Mouse (Mus musculus): Measurements from ENCODE around the gene Slc24a4.
"Not testable (repeated sequence)": the region's sequence is repeated elsewhere in the genome, so short reads cannot be mapped to it uniquely, and the experiment has no call there.

Gene Slc24a4

DNA sequence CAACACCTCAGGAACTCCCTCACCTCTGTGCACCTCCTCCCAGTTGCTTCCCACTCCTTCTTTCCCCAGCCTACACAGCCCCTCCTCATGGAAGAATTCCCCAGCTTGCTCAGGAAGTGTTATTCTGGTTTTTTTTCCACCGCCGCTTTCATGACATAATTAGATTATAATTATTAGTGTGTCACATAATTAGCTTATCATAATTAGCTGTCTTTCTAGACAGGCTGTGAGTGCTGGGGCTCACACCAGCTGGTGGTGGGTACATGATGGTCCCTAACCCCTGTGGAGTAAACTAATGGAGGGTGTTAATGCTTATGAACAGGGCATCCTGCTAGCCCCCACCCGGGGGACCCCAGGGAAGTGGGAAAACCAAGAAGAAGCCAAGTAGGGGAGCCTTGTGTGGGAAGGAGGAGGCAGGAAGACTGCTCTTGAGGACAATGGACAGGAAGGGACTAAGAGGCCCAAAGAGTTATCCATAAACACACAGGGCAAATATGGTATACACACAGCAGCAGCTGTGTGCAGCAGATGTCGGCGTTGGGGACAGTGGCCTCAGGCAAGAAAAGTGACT, 38.2 kb downstream of the Slc24a4 start:
- no peak for DNase-seq

GRCm38 (mm10) chr12:102167302-102167701, 38.8 kb downstream of the Slc24a4 start:
- DNase-seq: no peak

GRCm38 (mm10) chr12:102172746-102173145, 44.2 kb downstream of the Slc24a4 start:
- no peak for DNase-seq

DNA sequence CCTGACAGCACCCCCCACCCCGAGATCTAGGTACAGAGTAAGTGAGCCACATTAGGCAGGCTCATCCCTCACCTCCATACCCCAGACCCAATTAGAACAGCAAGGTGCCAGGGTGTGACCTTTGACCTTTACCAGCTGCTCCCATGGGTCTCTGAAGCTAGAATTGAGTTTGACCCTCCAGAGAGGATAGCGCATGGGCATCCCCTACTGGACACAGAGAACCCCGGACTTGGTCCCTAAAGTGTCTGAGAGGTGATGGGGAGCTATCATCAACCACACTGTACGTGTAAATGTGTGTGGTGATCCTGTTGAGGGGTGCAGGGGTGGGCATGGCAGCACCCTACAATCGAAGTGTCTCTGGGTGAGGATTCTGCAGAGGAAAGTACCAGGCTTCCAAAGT, 44.8 kb downstream of the Slc24a4 start:
- no peak for DNase-seq

- DNase-seq: no peak
Measured at GRCm38 (mm10) chr12:102180371-102181074, 52.0 kb downstream of the Slc24a4 start.

- DNase-seq: peak; percentile 89 to 93
Measured at GRCm38 (mm10) chr12:102181799-102182357, 53.3 kb downstream of the Slc24a4 start.

- peak; percentile 57 to 71 for DNase-seq
Measured at GRCm38 (mm10) chr12:102182621-102183020, 54.1 kb downstream of the Slc24a4 start.

DNA sequence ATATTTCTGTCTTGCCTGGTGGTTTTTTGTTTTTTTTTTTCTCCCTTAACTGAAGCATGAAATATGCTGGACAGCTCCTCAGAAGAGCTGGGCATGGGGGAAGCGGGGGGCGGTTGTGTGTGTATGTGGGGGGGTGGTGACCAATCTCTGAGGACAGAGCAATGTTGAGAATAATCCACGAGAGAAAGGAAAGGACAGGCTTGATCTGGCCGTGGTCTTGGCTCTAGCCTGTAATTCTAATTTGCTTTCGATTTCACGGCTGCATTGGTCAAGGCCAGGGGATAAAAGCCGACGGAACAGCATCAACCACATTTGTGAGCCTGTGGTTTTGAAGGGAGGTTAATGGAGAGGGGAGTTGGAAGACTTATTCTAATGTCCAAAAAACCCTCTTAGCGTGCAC, 54.7 kb downstream of the Slc24a4 start:
- DNase-seq: peak; percentile 74 to 75

GRCm38 (mm10) chr12:102190820-102191219, 62.3 kb downstream of the Slc24a4 start:
- peak; percentile 47 to 62 for DNase-seq

DNA sequence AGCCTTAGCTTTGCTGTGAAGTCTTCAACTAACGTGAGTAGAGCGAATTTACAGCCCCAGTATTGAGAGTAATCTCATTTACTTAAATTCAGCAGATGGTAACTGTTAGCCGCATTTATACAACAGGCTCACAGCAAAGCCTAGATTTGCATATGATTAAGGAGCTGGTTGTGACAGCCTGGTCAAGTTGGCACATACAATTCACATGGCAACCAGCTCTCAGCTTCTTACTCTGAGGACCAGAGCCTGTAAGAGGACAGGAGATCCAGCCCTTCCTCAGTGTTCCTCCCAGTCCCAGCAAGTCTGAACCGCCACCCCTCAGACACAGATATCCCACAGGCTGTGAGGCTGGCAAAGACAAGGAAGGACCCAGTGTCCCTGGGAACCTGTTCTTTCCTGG, 73.0 kb downstream of the Slc24a4 start:
- DNase-seq: peak; percentile 58 to 59

GRCm38 (mm10) chr12:102202901-102203300, 74.4 kb downstream of the Slc24a4 start:
- peak; percentile 56 to 73 for DNase-seq

DNA sequence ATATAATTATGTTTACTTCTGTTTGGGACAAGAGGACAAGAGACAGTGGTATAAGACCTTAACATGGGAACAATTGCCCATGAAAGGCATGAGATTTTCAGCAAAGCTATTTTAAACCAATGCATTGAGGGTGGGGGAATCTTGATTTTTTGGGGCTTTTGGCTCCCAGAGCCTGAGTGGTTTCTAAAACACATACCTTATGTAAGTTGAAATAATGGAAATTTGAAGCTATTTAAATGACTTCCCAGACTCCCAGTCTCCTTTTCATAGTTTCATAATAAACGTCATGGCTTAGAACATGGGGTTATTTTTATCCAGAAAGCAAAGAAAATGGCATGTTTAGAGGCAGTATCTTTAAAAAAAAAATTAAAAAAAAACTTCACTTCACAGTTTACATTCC, 77.9 kb downstream of the Slc24a4 start:
- no peak for DNase-seq

DNA sequence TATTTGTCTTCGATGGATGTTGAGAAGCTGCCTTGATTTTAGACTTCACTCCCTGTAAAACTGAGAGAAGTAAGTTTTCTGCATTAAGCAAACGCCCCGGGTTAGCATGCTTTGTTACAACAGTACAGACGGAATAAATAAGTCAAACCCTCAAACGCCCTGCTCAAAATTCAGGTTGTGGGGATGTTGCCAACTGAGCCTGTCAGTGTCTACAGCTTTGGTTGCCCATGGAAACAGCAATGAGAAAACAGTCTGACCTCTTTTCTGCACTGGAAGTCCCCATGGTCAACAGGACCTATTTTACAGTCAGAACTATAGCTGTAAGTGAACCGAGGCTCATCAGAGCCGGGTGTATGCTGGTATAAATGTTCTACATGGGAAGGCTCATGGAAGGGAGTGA, 78.7 kb downstream of the Slc24a4 start:
- peak; percentile 33 to 55 for DNase-seq

DNA sequence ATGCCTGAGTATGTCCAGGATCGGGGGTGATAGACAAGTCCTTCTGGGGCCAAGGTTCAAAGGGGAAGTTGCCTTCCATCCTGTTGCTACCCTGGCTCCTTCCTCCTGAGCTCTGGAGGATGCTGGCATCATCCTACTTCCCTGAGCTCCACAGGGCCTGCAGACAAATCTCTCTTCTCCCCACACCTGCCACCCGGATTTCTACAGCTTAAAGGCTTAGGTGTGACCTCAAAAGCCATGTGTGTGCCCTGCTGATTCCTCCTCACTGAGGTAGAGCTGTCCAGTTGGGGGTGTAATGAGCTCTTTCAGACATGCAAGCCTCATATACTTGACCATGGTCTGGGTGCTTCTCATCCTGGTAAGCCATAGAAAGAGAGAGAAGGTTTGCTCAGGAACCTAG, 82.3 kb downstream of the Slc24a4 start:
- DNase-seq: no peak

DNA sequence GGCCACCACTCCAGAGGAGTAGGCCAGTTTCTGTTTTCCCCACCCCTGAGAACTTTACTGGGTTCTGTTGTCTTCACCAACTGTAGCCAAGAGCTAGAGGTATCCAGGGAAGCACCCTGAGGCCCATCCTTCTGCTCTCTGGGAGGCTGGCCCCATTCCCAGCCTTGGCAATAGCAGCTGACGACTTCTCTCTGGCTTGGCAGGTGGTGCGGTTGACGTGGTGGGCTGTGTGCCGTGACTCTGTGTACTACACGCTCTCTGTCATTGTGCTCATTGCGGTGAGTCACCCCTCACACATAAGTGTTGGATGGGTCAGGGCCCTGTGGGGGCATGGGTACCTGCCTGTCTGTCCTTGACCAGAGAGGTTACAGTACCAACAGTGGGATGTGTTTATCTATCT, 94.9 kb downstream of the Slc24a4 start:
- peak; percentile 66 to 80 for DNase-seq

GRCm38 (mm10) chr12:102224112-102224511, 95.6 kb downstream of the Slc24a4 start:
- not testable (repeated sequence) for DNase-seq

DNA sequence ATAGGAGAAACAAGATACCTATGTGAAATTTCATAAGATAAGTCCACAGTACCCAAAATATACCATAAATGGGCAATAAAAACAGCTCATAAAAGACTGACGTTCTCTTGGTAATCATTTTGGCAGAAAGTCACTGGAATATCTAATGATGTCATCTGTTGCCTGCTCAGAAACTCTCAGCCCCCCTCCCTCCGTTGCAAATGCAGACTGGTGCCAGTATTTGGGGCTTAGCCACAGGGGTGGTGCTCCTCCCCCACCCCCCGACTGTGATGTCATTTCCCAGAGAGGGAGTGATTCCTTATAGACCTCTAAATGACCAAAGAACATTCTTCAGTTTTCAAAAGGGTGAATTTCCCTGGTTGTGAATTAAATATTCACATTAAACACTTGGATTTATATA, 96.6 kb downstream of the Slc24a4 start:
- DNase-seq: peak; percentile 60 to 64

- no peak for DNase-seq
Measured at GRCm38 (mm10) chr12:102235551-102235950, 107.0 kb downstream of the Slc24a4 start.

- peak; percentile 44 to 60 for DNase-seq
Measured at GRCm38 (mm10) chr12:102236317-102236716, 107.8 kb downstream of the Slc24a4 start.

GRCm38 (mm10) chr12:102242076-102242722, 113.7 kb downstream of the Slc24a4 start:
- no peak for DNase-seq

DNA sequence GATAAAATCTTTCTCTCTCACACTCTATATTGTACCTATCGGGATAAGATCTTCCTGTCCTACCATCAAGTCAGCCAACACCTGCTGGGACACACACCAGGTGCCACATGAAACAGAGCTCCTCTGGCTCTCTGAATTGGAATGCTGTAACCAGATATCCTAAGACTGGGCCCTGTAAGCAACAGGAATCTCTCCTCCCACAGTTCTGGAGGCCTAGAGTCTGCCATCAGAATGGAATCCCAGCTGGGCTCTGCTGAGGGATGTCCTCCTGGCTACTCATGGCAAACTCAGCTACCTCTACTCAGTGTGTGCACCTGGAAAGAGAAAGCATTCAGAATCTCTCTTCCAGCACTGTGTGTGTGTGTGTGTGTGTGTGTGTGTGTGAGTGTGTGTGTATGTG, 115.4 kb downstream of the Slc24a4 start:
- DNase-seq: no peak

GRCm38 (mm10) chr12:102246226-102246625, 117.7 kb downstream of the Slc24a4 start:
- DNase-seq: no peak

DNA sequence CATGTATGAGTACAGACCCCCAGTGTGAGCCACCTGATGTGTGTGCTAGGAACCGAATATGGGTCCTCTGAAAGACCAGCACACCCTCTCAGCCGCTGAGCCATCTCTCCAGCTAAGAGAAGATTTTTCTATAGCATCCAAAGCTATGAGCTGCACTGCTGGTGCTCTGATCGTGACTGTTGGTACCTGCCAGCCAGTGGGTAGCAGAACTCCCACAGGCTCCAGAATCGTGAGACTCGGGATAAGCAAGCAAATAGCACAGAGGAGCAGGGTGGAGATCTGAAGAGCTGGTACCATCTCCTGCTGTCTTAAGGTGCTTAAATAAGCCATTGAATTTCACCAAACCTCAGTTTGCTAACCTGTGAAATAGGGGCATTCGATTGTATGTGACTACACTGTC, 119.6 kb downstream of the Slc24a4 start:
- DNase-seq: no peak

- peak; percentile 26 to 42 for DNase-seq
Measured at GRCm38 (mm10) chr12:102250316-102250715, 121.8 kb downstream of the Slc24a4 start.

Data from cerebellum, postnatal 10 days (tissue).